Mouse (Mus musculus) mesoderm, embryonic 11.5 days (tissue): ENCODE measurements at regions not wholly inside any gene's neighbourhood (a gene's known extent, or its start where the extent isn't known, plus 50 kb on each side); places are given as distances from the start of the nearest gene placed in this dataset.
A peak's percentile ranks its signal among the peaks of the same experiment; 100 is the strongest.

Experiments used
- DNase-seq: peaks from one replicate; pipeline ENCODE4 v3.0.0-alpha.2; 2012; ENCODE audit warnings: low read depth, low spot score

GRCm38 (mm10) chr13:119118382-119118781 is 310.0 kb upstream of the Paip1 start:
- no peak for DNase-seq

GRCm38 (mm10) chr13:119140436-119140835 is 288.0 kb upstream of the Paip1 start:
- DNase-seq, result no peak

- DNase-seq, result peak; percentile 9
These were observed 285.1 kb upstream of the Paip1 start for GRCm38 (mm10) chr13:119143351-119143750.

GRCm38 (mm10) chr13:119145713-119146112 is 282.7 kb upstream of the Paip1 start:
- DNase-seq, result no peak

GRCm38 (mm10) chr13:119147701-119148100 is 280.7 kb upstream of the Paip1 start:
- no peak for DNase-seq

- DNase-seq, result no peak
These were observed 279.3 kb upstream of the Paip1 start for GRCm38 (mm10) chr13:119149141-119149540.

- no peak for DNase-seq
These were observed 277.4 kb upstream of the Paip1 start for GRCm38 (mm10) chr13:119150847-119151548.

GRCm38 (mm10) chr13:119177753-119178152 is 250.6 kb upstream of the Paip1 start:
- DNase-seq, result no peak

GRCm38 (mm10) chr13:119178212-119178611 is 250.2 kb upstream of the Paip1 start:
- no peak for DNase-seq

- no peak for DNase-seq
These were observed 249.1 kb upstream of the Paip1 start for GRCm38 (mm10) chr13:119179157-119179920.

- DNase-seq, result no peak
These were observed 244.0 kb upstream of the Paip1 start for GRCm38 (mm10) chr13:119184322-119184877.

- DNase-seq, result no peak
These were observed 242.7 kb upstream of the Paip1 start for GRCm38 (mm10) chr13:119185567-119186143.

GRCm38 (mm10) chr13:119231556-119231955 is 196.8 kb upstream of the Paip1 start:
- no peak for DNase-seq

- no peak for DNase-seq
These were observed 196.0 kb upstream of the Paip1 start for GRCm38 (mm10) chr13:119232100-119233029.

- DNase-seq, result no peak
These were observed 195.4 kb upstream of the Paip1 start for GRCm38 (mm10) chr13:119233030-119233385.

GRCm38 (mm10) chr13:119233869-119234268 is 194.5 kb upstream of the Paip1 start:
- DNase-seq, result no peak

GRCm38 (mm10) chr13:119242358-119242757 is 186.0 kb upstream of the Paip1 start:
- DNase-seq, result no peak

GRCm38 (mm10) chr13:119247101-119247500 is 181.3 kb upstream of the Paip1 start:
- DNase-seq, result no peak

GRCm38 (mm10) chr13:119252006-119252405 is 176.4 kb upstream of the Paip1 start:
- DNase-seq, result no peak

- no peak for DNase-seq
These were observed 172.1 kb upstream of the Paip1 start for GRCm38 (mm10) chr13:119256350-119256749.

- no peak for DNase-seq
These were observed 169.9 kb upstream of the Paip1 start for GRCm38 (mm10) chr13:119258515-119258914.
